Mouse (Mus musculus): ENCODE results near the gene Rem2. TPM values are rescaled to one million over a fixed set of nuclear protein-coding genes. Genes with fewer than 3 reads are reported as not detected.

Gene Rem2
- polyA plus RNA-seq, 1 experiment from 2014 or later, result 0.39 TPM

DNA sequence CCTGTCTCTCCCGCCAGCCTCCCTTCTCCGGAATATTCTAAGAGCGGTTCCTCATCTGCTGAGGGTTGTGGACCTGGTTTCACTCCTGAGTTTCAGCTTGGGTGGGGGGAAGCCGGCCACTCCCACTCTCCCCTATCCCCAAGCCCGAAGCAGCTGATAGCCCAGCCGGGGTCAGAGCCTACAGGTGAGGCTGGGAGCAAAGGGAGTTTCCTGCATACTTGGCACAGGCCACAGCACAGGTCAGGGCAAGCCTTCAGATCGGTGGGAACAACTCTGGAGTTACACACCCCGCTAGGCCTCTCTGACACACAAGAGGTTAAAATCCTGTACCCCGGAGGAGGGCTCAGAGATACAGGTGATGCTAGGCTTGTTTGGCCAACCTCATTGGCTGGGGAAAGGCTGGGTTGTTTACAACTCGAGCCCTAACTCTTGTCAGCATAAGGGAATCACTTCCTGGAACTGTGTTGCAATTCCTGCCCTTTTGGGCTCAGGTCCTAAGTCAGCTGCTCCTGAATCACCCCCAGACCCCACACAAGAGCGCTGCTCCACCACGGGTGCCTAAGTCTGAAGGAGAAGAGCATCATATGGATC, 41.9 kb upstream of the Rem2 start:
- no peak overlapping the region for H3K27ac ChIP-seq
- H3K36me3 ChIP-seq, result peaks cover 39% of the 10 kb centered on the region
- peaks cover 65% of the 10 kb centered on the region for H3K27me3 ChIP-seq (replicated peaks)
- peak overlapping the region; percentile 69 for H3K4me2 ChIP-seq
- 42% methylated on average over 12 of the region's 12 CpGs for WGBS (ENCODE audit: insufficient replicate concordance)
- H3K9ac ChIP-seq, result peak overlapping the region; percentile 76; the same call in 1 of the 2 replicates
- peak; percentile 16; the same call in 1 of the 2 replicates for ATAC-seq
- no peaks in the 10 kb centered on the region for H3K9me3 ChIP-seq (replicated peaks)
- peak overlapping the region; percentile 63 for H3K4me3 ChIP-seq
- peaks cover 53% of the 10 kb centered on the region for H3K4me1 ChIP-seq

DNA sequence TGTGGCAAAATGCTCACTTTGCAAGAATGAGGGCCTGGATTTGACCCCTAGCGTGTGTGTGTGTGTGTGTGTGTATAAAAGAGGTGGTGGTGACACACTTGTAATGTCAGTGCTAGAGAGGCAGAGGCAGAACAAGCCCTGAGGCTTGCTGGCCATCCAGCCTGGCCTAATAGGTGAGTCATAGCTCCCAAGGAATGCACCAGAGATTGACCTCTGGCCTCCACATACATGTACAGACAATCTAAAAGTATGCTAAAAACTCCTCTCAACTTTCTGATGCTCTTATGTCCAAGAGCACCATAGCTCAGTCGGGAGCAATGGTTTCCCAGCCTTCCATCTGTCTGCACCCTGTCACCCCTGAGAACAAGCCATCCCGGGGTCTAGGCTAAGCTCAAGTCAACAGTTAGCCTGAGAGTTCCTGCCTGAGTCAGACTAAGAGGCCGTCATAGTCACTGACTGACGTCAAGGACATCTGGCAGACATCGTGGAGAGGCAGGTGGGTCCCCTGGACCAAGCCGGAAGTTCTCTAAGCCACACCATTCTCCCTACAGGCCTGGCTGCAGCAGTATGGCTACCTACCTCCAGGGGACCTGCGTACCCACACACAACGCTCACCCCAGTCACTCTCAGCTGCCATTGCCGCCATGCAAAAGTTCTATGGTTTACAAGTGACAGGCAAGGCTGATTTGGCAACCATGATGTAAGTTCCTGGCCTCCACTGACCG, 40.5 kb upstream of the Rem2 start:
- no peaks in the 10 kb centered on the region for H3K9me3 ChIP-seq (replicated peaks)
- peaks cover 41% of the 10 kb centered on the region for H3K36me3 ChIP-seq
- WGBS (ENCODE audit: insufficient replicate concordance), result 65% methylated on average over 11 of the region's 11 CpGs
- no peak overlapping the region for H3K4me3 ChIP-seq
- H3K27ac ChIP-seq, result no peak overlapping the region
- H3K27me3 ChIP-seq (replicated peaks), result peaks cover 61% of the 10 kb centered on the region
- ATAC-seq, result no peak
- H3K4me2 ChIP-seq, result no peak overlapping the region
- no peak overlapping the region for H3K9ac ChIP-seq
- peaks cover 40% of the 10 kb centered on the region for H3K4me1 ChIP-seq

DNA sequence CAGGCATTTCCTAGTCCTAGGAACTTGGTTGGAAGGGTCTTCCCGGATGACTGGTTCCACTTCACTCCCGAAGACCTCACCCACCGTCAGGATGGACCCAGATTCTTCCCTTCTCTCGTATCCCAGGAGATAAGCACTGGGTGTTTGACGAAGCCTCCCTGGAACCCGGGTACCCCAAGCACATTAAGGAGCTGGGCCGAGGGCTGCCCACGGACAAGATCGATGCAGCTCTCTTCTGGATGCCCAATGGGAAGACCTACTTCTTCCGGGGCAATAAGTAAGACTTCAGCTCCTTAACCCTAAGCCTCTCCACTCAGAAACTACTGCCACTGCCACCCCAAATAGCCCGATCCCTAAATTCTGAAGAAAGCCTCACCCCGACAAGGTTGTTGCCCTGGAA, 36.7 kb upstream of the Rem2 start:
- WGBS (ENCODE audit: insufficient replicate concordance), result 77% methylated on average over 12 of the region's 12 CpGs
- Histone ChIP-seq H3K4me2 (no peak overlapping the region), H3K9me3 (replicated peaks) (no peaks in the 10 kb centered on the region), H3K27ac (no peak overlapping the region), H3K4me3 (no peak overlapping the region), H3K27me3 (replicated peaks) (peaks cover 33% of the 10 kb centered on the region), H3K9ac (no peak overlapping the region), H3K4me1 (peaks cover 13% of the 10 kb centered on the region), H3K36me3 (peaks cover 46% of the 10 kb centered on the region)
- ATAC-seq, result no peak

DNA sequence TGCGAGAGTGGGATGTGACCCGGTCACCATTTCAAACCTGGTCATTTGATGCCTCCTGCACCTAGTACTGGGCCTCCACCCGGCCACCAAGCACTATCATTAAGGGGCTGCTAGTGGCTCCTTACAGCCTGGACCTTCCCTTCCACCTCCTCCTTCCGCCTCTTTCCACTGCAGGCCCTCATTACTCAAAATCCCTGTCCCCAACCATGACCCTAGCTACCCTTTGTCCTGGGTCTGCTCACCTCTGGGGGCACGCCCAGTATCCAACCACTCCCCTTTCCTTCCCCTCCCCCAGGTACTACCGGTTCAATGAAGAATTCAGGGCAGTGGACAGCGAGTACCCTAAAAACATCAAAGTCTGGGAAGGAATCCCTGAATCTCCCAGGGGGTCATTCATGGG, 36.3 kb upstream of the Rem2 start:
- Histone ChIP-seq H3K9me3 (replicated peaks) (no peaks in the 10 kb centered on the region), H3K4me2 (no peak overlapping the region), H3K9ac (no peak overlapping the region), H3K4me1 (peaks cover 14% of the 10 kb centered on the region; the same call in 1 of the 2 replicates), H3K4me3 (no peak overlapping the region), H3K27me3 (replicated peaks) (peaks cover 28% of the 10 kb centered on the region), H3K27ac (no peak overlapping the region), H3K36me3 (peaks cover 46% of the 10 kb centered on the region)
- no peak for ATAC-seq
- 59% methylated on average over 7 of the region's 7 CpGs for WGBS (ENCODE audit: insufficient replicate concordance)

DNA sequence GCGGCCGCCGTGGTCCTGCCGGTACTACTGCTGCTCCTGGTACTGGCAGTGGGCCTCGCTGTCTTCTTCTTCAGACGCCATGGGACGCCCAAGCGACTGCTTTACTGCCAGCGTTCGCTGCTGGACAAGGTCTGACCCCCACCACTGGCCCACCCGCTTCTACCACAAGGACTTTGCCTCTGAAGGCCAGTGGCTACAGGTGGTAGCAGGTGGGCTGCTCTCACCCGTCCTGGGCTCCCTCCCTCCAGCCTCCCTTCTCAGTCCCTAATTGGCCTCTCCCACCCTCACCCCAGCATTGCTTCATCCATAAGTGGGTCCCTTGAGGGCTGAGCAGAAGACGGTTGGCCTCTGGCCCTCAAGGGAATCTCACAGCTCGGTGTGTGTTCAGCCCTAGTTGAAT, 35.4 kb upstream of the Rem2 start:
- Histone ChIP-seq H3K27me3 (replicated peaks) (peaks cover 19% of the 10 kb centered on the region), H3K9me3 (replicated peaks) (no peaks in the 10 kb centered on the region), H3K4me1 (peaks cover 21% of the 10 kb centered on the region), H3K9ac (no peak overlapping the region), H3K27ac (no peak overlapping the region), H3K36me3 (peaks cover 43% of the 10 kb centered on the region), H3K4me3 (no peak overlapping the region), H3K4me2 (no peak overlapping the region)
- ATAC-seq, result no peak
- 86% methylated on average over 14 of the region's 14 CpGs for WGBS (ENCODE audit: insufficient replicate concordance)

DNA sequence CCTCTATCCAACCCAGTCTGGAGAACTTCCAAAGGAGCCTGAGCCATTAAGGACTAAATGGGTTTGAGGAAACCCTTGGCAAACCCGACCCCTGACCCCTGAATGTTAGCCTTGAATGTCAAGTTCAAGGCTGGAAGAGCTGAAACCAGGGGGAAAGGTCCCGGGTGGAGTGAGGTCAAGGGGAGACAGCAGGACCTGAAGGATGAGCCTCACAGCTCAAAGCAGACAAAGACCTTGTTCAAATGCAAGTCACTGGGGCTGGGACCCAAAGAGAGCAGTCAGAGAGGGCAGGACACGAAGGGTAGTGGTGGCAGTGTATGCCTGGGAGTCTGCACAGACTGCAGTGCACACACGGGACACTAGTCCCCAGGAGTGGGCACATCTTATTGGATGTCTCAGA, 34.5 kb upstream of the Rem2 start:
- no peak for ATAC-seq
- WGBS (ENCODE audit: insufficient replicate concordance), result 49% methylated on average over 4 of the region's 4 CpGs

DNA sequence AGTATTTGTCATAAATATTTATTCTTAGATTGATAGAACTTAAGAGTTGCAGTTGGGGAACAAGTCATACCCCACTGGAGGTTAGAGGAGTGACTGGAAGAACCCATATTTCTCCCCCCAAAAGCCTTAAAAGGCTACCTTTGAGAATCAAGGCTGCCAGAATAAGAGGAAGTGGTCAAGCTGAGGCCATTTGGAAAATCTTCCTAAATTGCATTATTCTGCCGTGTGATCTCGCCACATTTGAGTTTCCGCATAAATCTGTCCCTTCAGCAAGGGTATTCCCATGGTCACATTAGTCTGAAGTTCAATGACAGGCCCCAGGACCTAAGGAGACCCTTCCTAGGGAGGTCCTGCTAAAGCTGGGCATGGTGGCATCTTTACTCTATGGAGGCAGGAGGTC, 33.4 kb upstream of the Rem2 start:
- ATAC-seq, result no peak
- Histone ChIP-seq H3K27me3 (replicated peaks) (peaks cover 15% of the 10 kb centered on the region), H3K36me3 (peaks cover 31% of the 10 kb centered on the region), H3K9ac (no peak overlapping the region), H3K4me2 (no peak overlapping the region), H3K9me3 (replicated peaks) (no peaks in the 10 kb centered on the region), H3K4me3 (no peak overlapping the region), H3K4me1 (peaks cover 30% of the 10 kb centered on the region), H3K27ac (no peak overlapping the region)
- WGBS (ENCODE audit: insufficient replicate concordance), result 51% methylated on average over 3 of the region's 3 CpGs

More for the DNA sequence above, 34.5 kb upstream of the Rem2 start:
- Histone ChIP-seq H3K9ac (no peak overlapping the region), H3K27me3 (replicated peaks) (peaks cover 15% of the 10 kb centered on the region), H3K27ac (no peak overlapping the region), H3K36me3 (peaks cover 35% of the 10 kb centered on the region), H3K4me2 (no peak overlapping the region), H3K9me3 (replicated peaks) (no peaks in the 10 kb centered on the region), H3K4me1 (peaks cover 30% of the 10 kb centered on the region), H3K4me3 (no peak overlapping the region)

DNA sequence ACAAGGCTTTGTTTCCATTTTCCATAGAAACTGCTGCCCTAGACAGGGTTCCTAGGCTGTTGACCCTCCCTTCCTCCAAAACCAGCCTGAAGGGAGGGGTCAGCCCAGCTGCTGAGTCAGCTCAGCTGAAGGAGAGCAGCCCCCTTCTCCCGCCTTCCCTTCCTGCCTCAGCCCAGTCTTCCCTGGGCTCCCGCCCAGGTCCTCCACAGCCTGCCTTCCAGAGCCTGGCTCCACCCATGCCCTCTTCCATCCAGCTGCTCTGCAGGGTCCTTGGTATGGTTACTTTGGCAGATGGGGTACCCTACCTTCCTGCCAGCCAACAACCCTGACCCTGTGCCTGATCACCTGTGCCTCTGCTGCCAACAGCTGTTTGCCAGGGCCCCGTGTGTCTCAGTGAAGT, 32.7 kb upstream of the Rem2 start:
- peak; percentile 38; the same call in 1 of the 2 replicates for ATAC-seq
- no peak overlapping the region for H3K4me2 ChIP-seq
- H3K27ac ChIP-seq, result no peak overlapping the region
- H3K36me3 ChIP-seq, result peaks cover 26% of the 10 kb centered on the region
- peaks cover 15% of the 10 kb centered on the region for H3K27me3 ChIP-seq (replicated peaks)
- no peak overlapping the region for H3K9ac ChIP-seq
- WGBS (ENCODE audit: insufficient replicate concordance), result 33% methylated on average over 3 of the region's 3 CpGs
- no peak overlapping the region for H3K4me3 ChIP-seq
- peaks cover 31% of the 10 kb centered on the region for H3K4me1 ChIP-seq
- H3K9me3 ChIP-seq (replicated peaks), result no peaks in the 10 kb centered on the region

DNA sequence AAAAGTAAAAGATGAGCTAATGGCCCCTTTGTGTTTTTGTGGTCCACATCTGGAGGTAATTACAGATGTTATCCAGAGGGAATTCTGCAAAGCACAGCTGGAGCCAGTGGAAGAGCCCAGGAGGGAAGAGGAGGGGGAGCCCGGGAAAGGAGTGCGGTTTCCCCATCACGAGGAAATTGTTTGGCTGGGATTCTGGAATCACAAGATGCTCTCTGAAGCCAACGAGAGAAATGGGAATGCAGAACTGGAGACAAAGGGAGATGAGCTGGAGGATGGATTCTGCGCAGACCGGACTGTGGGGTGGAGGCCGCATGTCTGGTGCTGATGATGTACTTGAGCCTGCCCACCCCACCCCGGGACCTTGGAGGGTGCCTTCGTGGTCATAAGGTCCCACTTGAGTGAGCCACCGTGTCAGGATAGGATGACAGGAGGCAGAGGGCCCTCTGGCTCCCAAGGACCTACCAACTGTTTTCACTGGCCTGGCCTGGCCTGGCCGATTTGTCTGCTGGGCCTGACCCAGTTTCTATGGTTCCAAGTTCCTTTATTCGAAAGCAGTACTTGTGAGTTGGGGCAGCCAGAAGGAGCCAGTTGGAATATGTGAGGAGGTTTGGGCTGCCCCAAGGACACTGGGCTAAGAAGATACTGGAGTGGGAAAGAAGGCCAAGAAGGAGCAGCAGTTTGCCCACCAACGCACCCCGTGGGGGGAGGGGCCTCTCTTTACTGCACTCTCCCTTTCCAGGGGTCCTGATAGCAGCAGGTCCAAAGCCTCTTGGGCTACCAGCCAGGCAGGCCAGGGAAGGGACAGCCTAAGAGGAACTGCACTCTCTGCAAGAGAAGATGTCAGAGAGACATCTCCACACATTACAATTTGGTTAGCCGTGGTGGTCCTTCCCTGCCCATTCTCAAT, 31.9 kb upstream of the Rem2 start:
- H3K36me3 ChIP-seq, result peaks cover 19% of the 10 kb centered on the region
- H3K9ac ChIP-seq, result no peak overlapping the region
- H3K9me3 ChIP-seq (replicated peaks), result no peaks in the 10 kb centered on the region
- H3K4me1 ChIP-seq, result peaks cover 38% of the 10 kb centered on the region
- H3K4me3 ChIP-seq, result no peak overlapping the region
- no peak overlapping the region for H3K4me2 ChIP-seq
- H3K27ac ChIP-seq, result no peak overlapping the region
- 65% methylated on average over 15 of the region's 15 CpGs for WGBS (ENCODE audit: insufficient replicate concordance)
- H3K27me3 ChIP-seq (replicated peaks), result peaks cover 15% of the 10 kb centered on the region
- ATAC-seq, result no peak

DNA sequence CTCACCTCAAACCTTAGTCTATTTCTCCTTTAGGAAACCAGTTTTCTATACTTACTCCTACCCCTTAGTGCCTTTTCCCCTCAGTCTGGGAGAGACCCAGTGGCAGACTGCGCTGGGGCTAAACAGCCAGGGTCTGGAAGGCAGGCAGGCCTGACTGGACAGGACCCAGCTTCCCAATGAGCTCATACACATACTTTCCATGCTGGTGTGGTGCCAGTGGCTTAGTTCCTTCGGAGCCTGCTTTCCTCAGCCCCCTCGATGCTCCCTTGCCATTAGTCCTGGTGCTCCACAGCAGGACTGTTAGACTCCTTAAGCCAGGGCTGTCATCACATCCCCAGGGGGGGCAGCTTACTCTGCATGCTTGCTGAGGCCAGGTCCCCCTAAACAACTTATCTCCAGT, 30.4 kb upstream of the Rem2 start:
- Histone ChIP-seq H3K27ac (peak overlapping the region; percentile 41; the same call in 1 of the 2 replicates), H3K4me1 (peaks cover 42% of the 10 kb centered on the region), H3K4me2 (no peak overlapping the region), H3K36me3 (peaks cover 4% of the 10 kb centered on the region; the same call in 1 of the 2 replicates), H3K9ac (peak overlapping the region; percentile 12; the same call in 1 of the 2 replicates), H3K4me3 (no peak overlapping the region), H3K9me3 (replicated peaks) (no peaks in the 10 kb centered on the region), H3K27me3 (replicated peaks) (peaks cover 9% of the 10 kb centered on the region)
- ATAC-seq, result peak; percentile 28; the same call in 1 of the 2 replicates
- 56% methylated on average over 3 of the region's 3 CpGs for WGBS (ENCODE audit: insufficient replicate concordance)

DNA sequence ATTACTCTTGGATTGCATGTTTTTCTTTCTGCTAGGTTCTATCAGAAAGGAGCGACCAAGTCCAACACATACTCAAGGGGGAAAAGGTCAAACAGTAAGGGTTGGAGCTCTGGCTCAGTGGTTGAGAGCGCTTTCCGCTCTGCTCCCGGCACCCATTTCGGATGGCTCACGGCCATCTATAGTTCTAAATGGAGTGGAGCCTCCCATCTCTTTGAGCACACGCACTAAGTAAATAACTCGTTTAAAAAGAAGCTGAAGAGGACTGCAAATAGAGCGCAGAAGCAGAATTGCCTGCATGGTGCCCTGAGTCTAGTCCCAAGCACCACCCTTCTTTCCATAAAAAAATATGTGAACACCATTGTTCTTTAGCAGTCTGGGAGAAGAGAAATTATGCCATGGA, 22.3 kb upstream of the Rem2 start:
- Histone ChIP-seq H3K36me3 (no peaks in the 10 kb centered on the region), H3K9me3 (replicated peaks) (no peaks in the 10 kb centered on the region), H3K4me3 (no peak overlapping the region), H3K4me2 (no peak overlapping the region), H3K9ac (no peak overlapping the region), H3K27ac (no peak overlapping the region), H3K27me3 (replicated peaks) (0 out of 2 replicates have a peak, but pooled peaks cover 5% of the 10 kb centered on the region), H3K4me1 (peaks cover 18% of the 10 kb centered on the region)
- ATAC-seq, result no peak
- 76% methylated on average over 9 of the region's 9 CpGs for WGBS (ENCODE audit: insufficient replicate concordance)
